Mouse (Mus musculus): ENCODE measurements around the gene Gtdc1. TPM values are rescaled to one million over a fixed set of nuclear protein-coding genes. Genes with fewer than 3 reads are reported as not detected.

Gtdc1 gene
- total and polyA plus RNA-seq, 2 experiments = 2.9 to 9.3 TPM

GRCm38 (mm10) chr2:44763898-44764297 lies 163.6 kb downstream of the Gtdc1 start:
- H3K36me3 ChIP-seq (ENCODE audit: control insufficient read depth, insufficient read depth, low read length) = no peaks in the 10 kb centered on the region
- DNase-seq (ENCODE audit: extremely low read depth, low read depth, low spot score) = no peak
- H3K4me1 ChIP-seq (ENCODE audit: control insufficient read depth, insufficient read depth, low read length) = no peaks in the 10 kb centered on the region
- TF ChIP-seq POLR2A (IDR thresholded peaks at IDR 0.05; ENCODE audit: extremely low read depth, insufficient read depth, low read length) = no peak
- no peak for TF ChIP-seq CTCF (IDR thresholded peaks at IDR 0.05; ENCODE audit: low read depth, low read length)
- WGBS = 78% methylated on average over 1 of the region's 1 CpGs
- no peak overlapping the region for H3K4me3 ChIP-seq (ENCODE audit: insufficient read depth, low read depth, low read length)
- H3K27ac ChIP-seq (replicated peaks; ENCODE audit: insufficient read depth, low read depth, low read length) = no peak overlapping the region
- H3K9ac ChIP-seq (ENCODE audit: low read depth, low read length) = no peak overlapping the region
- no peaks in the 10 kb centered on the region for H3K79me2 ChIP-seq (ENCODE audit: control insufficient read depth, insufficient read depth, low read length)
- H3K27me3 ChIP-seq (ENCODE audit: control insufficient read depth, insufficient read depth, low read length) = no peaks in the 10 kb centered on the region

GRCm38 (mm10) chr2:44736618-44737017 lies 190.8 kb downstream of the Gtdc1 start:
- no peak for DNase-seq (ENCODE audit: extremely low read depth, low read depth, low spot score)
- Histone ChIP-seq H3K4me1 (ENCODE audit: control insufficient read depth, insufficient read depth, low read length) (no peaks in the 10 kb centered on the region), H3K9ac (ENCODE audit: low read depth, low read length) (no peak overlapping the region), H3K79me2 (ENCODE audit: control insufficient read depth, insufficient read depth, low read length) (no peaks in the 10 kb centered on the region), H3K4me3 (ENCODE audit: insufficient read depth, low read depth, low read length) (no peak overlapping the region), H3K27ac (replicated peaks; ENCODE audit: insufficient read depth, low read depth, low read length) (no peak overlapping the region), H3K27me3 (ENCODE audit: control insufficient read depth, insufficient read depth, low read length) (no peaks in the 10 kb centered on the region), H3K36me3 (ENCODE audit: control insufficient read depth, insufficient read depth, low read length) (no peaks in the 10 kb centered on the region)
- TF ChIP-seq CTCF (IDR thresholded peaks at IDR 0.05; ENCODE audit: low read depth, low read length) = no peak
- TF ChIP-seq POLR2A (IDR thresholded peaks at IDR 0.05; ENCODE audit: extremely low read depth, insufficient read depth, low read length) = no peak
- 96% methylated on average over 1 of the region's 1 CpGs for WGBS

GRCm38 (mm10) chr2:44721461-44721860 lies 206.0 kb downstream of the Gtdc1 start:
- no peak for TF ChIP-seq POLR2A (IDR thresholded peaks at IDR 0.05; ENCODE audit: extremely low read depth, insufficient read depth, low read length)
- TF ChIP-seq CTCF (IDR thresholded peaks at IDR 0.05; ENCODE audit: low read depth, low read length) = no peak
- H3K4me1 ChIP-seq (ENCODE audit: control insufficient read depth, insufficient read depth, low read length) = no peaks in the 10 kb centered on the region
- H3K27me3 ChIP-seq (ENCODE audit: control insufficient read depth, insufficient read depth, low read length) = no peaks in the 10 kb centered on the region
- no peaks in the 10 kb centered on the region for H3K36me3 ChIP-seq (ENCODE audit: control insufficient read depth, insufficient read depth, low read length)
- no peak overlapping the region for H3K27ac ChIP-seq (replicated peaks; ENCODE audit: insufficient read depth, low read depth, low read length)
- DNase-seq (ENCODE audit: extremely low read depth, low read depth, low spot score) = no peak
- no peak overlapping the region for H3K4me3 ChIP-seq (ENCODE audit: insufficient read depth, low read depth, low read length)
- H3K9ac ChIP-seq (ENCODE audit: low read depth, low read length) = no peak overlapping the region
- no peaks in the 10 kb centered on the region for H3K79me2 ChIP-seq (ENCODE audit: control insufficient read depth, insufficient read depth, low read length)

GRCm38 (mm10) chr2:44705883-44706615 lies 221.4 kb downstream of the Gtdc1 start:
- WGBS = 74% methylated on average over 4 of the region's 4 CpGs
- H3K9ac ChIP-seq (ENCODE audit: low read depth, low read length) = no peak overlapping the region
- no peak for TF ChIP-seq POLR2A (IDR thresholded peaks at IDR 0.05; ENCODE audit: extremely low read depth, insufficient read depth, low read length)
- TF ChIP-seq CTCF (IDR thresholded peaks at IDR 0.05; ENCODE audit: low read depth, low read length) = no peak
- no peaks in the 10 kb centered on the region for H3K36me3 ChIP-seq (ENCODE audit: control insufficient read depth, insufficient read depth, low read length)
- no peak overlapping the region for H3K27ac ChIP-seq (replicated peaks; ENCODE audit: insufficient read depth, low read depth, low read length)
- no peaks in the 10 kb centered on the region for H3K4me1 ChIP-seq (ENCODE audit: control insufficient read depth, insufficient read depth, low read length)
- no peaks in the 10 kb centered on the region for H3K27me3 ChIP-seq (ENCODE audit: control insufficient read depth, insufficient read depth, low read length)
- DNase-seq (ENCODE audit: extremely low read depth, low read depth, low spot score) = peak; percentile 8
- no peak overlapping the region for H3K4me3 ChIP-seq (ENCODE audit: insufficient read depth, low read depth, low read length)
- H3K79me2 ChIP-seq (ENCODE audit: control insufficient read depth, insufficient read depth, low read length) = no peaks in the 10 kb centered on the region

- H3K27ac ChIP-seq (replicated peaks; ENCODE audit: insufficient read depth, low read depth, low read length) = no peak overlapping the region
- no peaks in the 10 kb centered on the region for H3K27me3 ChIP-seq (ENCODE audit: control insufficient read depth, insufficient read depth, low read length)
- peak; percentile 13 for DNase-seq (ENCODE audit: extremely low read depth, low read depth, low spot score)
- no peak overlapping the region for H3K9ac ChIP-seq (ENCODE audit: low read depth, low read length)
- H3K36me3 ChIP-seq (ENCODE audit: control insufficient read depth, insufficient read depth, low read length) = no peaks in the 10 kb centered on the region
- no peaks in the 10 kb centered on the region for H3K79me2 ChIP-seq (ENCODE audit: control insufficient read depth, insufficient read depth, low read length)
- WGBS = 65% methylated on average over 4 of the region's 4 CpGs
- TF ChIP-seq CTCF (IDR thresholded peaks at IDR 0.05; ENCODE audit: low read depth, low read length) = no peak
- TF ChIP-seq POLR2A (IDR thresholded peaks at IDR 0.05; ENCODE audit: extremely low read depth, insufficient read depth, low read length) = no peak
- H3K4me3 ChIP-seq (ENCODE audit: insufficient read depth, low read depth, low read length) = no peak overlapping the region
- H3K4me1 ChIP-seq (ENCODE audit: control insufficient read depth, insufficient read depth, low read length) = no peaks in the 10 kb centered on the region
Measured at GRCm38 (mm10) chr2:44700276-44700675, 227.2 kb downstream of the Gtdc1 start.

GRCm38 (mm10) chr2:44696441-44696840 lies 231.0 kb downstream of the Gtdc1 start:
- H3K27ac ChIP-seq (replicated peaks; ENCODE audit: insufficient read depth, low read depth, low read length) = no peak overlapping the region

More at GRCm38 (mm10) chr2:44696441-44696840, 231.0 kb downstream of the Gtdc1 start:
- Histone ChIP-seq H3K36me3 (ENCODE audit: control insufficient read depth, insufficient read depth, low read length) (no peaks in the 10 kb centered on the region), H3K4me3 (ENCODE audit: insufficient read depth, low read depth, low read length) (no peak overlapping the region), H3K4me1 (ENCODE audit: control insufficient read depth, insufficient read depth, low read length) (no peaks in the 10 kb centered on the region), H3K79me2 (ENCODE audit: control insufficient read depth, insufficient read depth, low read length) (no peaks in the 10 kb centered on the region), H3K9ac (ENCODE audit: low read depth, low read length) (no peak overlapping the region), H3K27me3 (ENCODE audit: control insufficient read depth, insufficient read depth, low read length) (no peaks in the 10 kb centered on the region)
- WGBS = 96% methylated on average over 3 of the region's 3 CpGs
- DNase-seq (ENCODE audit: extremely low read depth, low read depth, low spot score) = no peak
- TF ChIP-seq POLR2A (IDR thresholded peaks at IDR 0.05; ENCODE audit: extremely low read depth, insufficient read depth, low read length) (no peak), CTCF (IDR thresholded peaks at IDR 0.05; ENCODE audit: low read depth, low read length) (no peak)
